In genomic region chr17:86277999-86278526, GRCm38 (mm10) we compare ENCODE assay signal across 14 mouse cellular contexts.
DNase-seq lines count a peak whose midpoint lies in the region; ATAC-seq lines count a peak whose summit lies in the region.
"Had no signal": no experiment of that assay in that cellular context is flagged by ENCODE, and none has a peak within 500 bp of the region (broad histone marks: within the 10 kb centered on the region; RNA-seq: fewer than 3 reads in every experiment).

No protein-coding gene starts in this region.

- H3K27me3 ChIP-seq in embryonic facial prominence, embryonic 12.5 days, result no peaks in the 10 kb centered on the region
- no peaks in the 10 kb centered on the region for H3K27me3 ChIP-seq in embryonic facial prominence, embryonic 10.5 days (replicated peaks; ENCODE audit: low read depth, poor library complexity, severe bottlenecking)
- no peaks in the 10 kb centered on the region for H3K27me3 ChIP-seq in forebrain, embryonic 10.5 days (ENCODE audit: poor library complexity, severe bottlenecking)
- no peaks in the 10 kb centered on the region for H3K27me3 ChIP-seq in hindbrain, embryonic 12.5 days
- H3K27me3 ChIP-seq: heart, embryonic 12.5 days; stomach, embryonic 15.5 days had no signal

- WGBS in embryonic facial prominence, embryonic 12.5 days, result 80% methylated on average over 5 of the region's 5 CpGs
- WGBS in embryonic facial prominence, embryonic 10.5 days, result 88% methylated on average over 5 of the region's 5 CpGs
- WGBS in forebrain, embryonic 10.5 days, result 90% methylated on average over 5 of the region's 5 CpGs
- WGBS in hindbrain, embryonic 12.5 days, result 85% methylated on average over 5 of the region's 5 CpGs

- 0 out of 2 replicates have a peak overlapping the region, but pooled peaks have one; percentile 36 for H3K27ac ChIP-seq in embryonic facial prominence, embryonic 12.5 days
- no peak overlapping the region for H3K27ac ChIP-seq in embryonic facial prominence, embryonic 10.5 days (replicated peaks)
- H3K27ac ChIP-seq in forebrain, embryonic 10.5 days, result no peak overlapping the region
- no peak overlapping the region for H3K27ac ChIP-seq in hindbrain, embryonic 12.5 days
- H3K27ac ChIP-seq: stomach, embryonic 15.5 days had no signal

- ATAC-seq in embryonic facial prominence, embryonic 12.5 days (ENCODE audit: insufficient number of reproducible peaks, insufficient read depth, low FRiP score, low TSS enrichment), result no peak
- ATAC-seq in hematopoietic stem cell, adult 5-6 weeks (replicated peaks in 1 of 2; ENCODE audit: insufficient read depth in 1 of 2, low FRiP score in 2 of 2, low TSS enrichment in 1 of 2, low read depth in 1 of 2, poor library complexity in 2 of 2, severe bottlenecking in 2 of 2), result peak; percentile 80 to 85
- ATAC-seq in activated CD4-positive, CD25-positive, alpha-beta regulatory T cell, adult 4 months, result no peak
- no peak for ATAC-seq in hindbrain, embryonic 12.5 days (ENCODE audit: low FRiP score)
- ATAC-seq: forebrain, embryonic 14.5 days; hindbrain, embryonic 16.5 days had no signal

- no peak overlapping the region for H3K9ac ChIP-seq in embryonic facial prominence, embryonic 12.5 days
- H3K9ac ChIP-seq in hindbrain, embryonic 12.5 days, result no peak overlapping the region
- H3K9ac ChIP-seq: heart, embryonic 12.5 days; stomach, embryonic 15.5 days had no signal

- no peak overlapping the region for H3K4me2 ChIP-seq in embryonic facial prominence, embryonic 12.5 days (replicated peaks)
- no peak overlapping the region for H3K4me2 ChIP-seq in hindbrain, embryonic 12.5 days (replicated peaks)
- H3K4me2 ChIP-seq: heart, embryonic 12.5 days; stomach, embryonic 15.5 days had no signal

- no peak for DNase-seq in embryonic facial prominence, embryonic 10.5 days (ENCODE audit: low spot score)
- peak; percentile 31 for DNase-seq in CD4-positive, CD25-positive, alpha-beta regulatory T cell, adult 2 months (ENCODE audit: low read depth, low spot score)
- DNase-seq in lung, postnatal 25 days (ENCODE audit: low spot score), result peak; percentile 54
- no peak for DNase-seq in forebrain, embryonic 10.5 days (ENCODE audit: extremely low spot score, low spot score)
- DNase-seq: cerebellum, adult 8-10 months; gastrocnemius, postnatal 10 days had no signal

- no peaks in the 10 kb centered on the region for H3K36me3 ChIP-seq in embryonic facial prominence, embryonic 12.5 days
- no peaks in the 10 kb centered on the region for H3K36me3 ChIP-seq in embryonic facial prominence, embryonic 10.5 days (replicated peaks)
- no peaks in the 10 kb centered on the region for H3K36me3 ChIP-seq in forebrain, embryonic 10.5 days (replicated peaks)
- no peaks in the 10 kb centered on the region for H3K36me3 ChIP-seq in hindbrain, embryonic 12.5 days
- H3K36me3 ChIP-seq: heart, embryonic 12.5 days; stomach, embryonic 15.5 days had no signal

- no peak overlapping the region for H3K4me3 ChIP-seq in embryonic facial prominence, embryonic 12.5 days
- H3K4me3 ChIP-seq in embryonic facial prominence, embryonic 10.5 days, result no peak overlapping the region
- no peak overlapping the region for H3K4me3 ChIP-seq in forebrain, embryonic 10.5 days
- H3K4me3 ChIP-seq in hindbrain, embryonic 12.5 days, result no peak overlapping the region
- H3K4me3 ChIP-seq: heart, embryonic 12.5 days; stomach, embryonic 15.5 days had no signal

- H3K9me3 ChIP-seq in embryonic facial prominence, embryonic 12.5 days, result no peaks in the 10 kb centered on the region
- H3K9me3 ChIP-seq in embryonic facial prominence, embryonic 10.5 days, result no peaks in the 10 kb centered on the region
- H3K9me3 ChIP-seq in forebrain, embryonic 10.5 days, result no peaks in the 10 kb centered on the region
- no peaks in the 10 kb centered on the region for H3K9me3 ChIP-seq in hindbrain, embryonic 12.5 days (replicated peaks)
- H3K9me3 ChIP-seq: heart, embryonic 12.5 days; stomach, embryonic 15.5 days had no signal

- H3K4me1 ChIP-seq in embryonic facial prominence, embryonic 12.5 days, result peaks cover 41% of the 10 kb centered on the region
- peaks cover 53% of the 10 kb centered on the region for H3K4me1 ChIP-seq in embryonic facial prominence, embryonic 10.5 days
- H3K4me1 ChIP-seq in forebrain, embryonic 10.5 days, result peaks cover 46% of the 10 kb centered on the region
- H3K4me1 ChIP-seq in hindbrain, embryonic 12.5 days, result peaks cover 22% of the 10 kb centered on the region

Comparison
In these comparisons a context has a peak if more than half of its experiments do, and no peak if none do; other contexts are left out.
1. ATAC-seq: peak in hematopoietic stem cell, adult 5-6 weeks (2 of 2); none in embryonic facial prominence, embryonic 12.5 days (single experiment), activated CD4-positive, CD25-positive, alpha-beta regulatory T cell, adult 4 months (single experiment) and hindbrain, embryonic 12.5 days (single experiment).
2. DNase-seq: peak in CD4-positive, CD25-positive, alpha-beta regulatory T cell, adult 2 months (single experiment) and lung, postnatal 25 days (single experiment); none in embryonic facial prominence, embryonic 10.5 days (single experiment) and forebrain, embryonic 10.5 days (single experiment).